Mouse (Mus musculus) forebrain, embryonic 13.5 days (tissue): ENCODE data around the gene Rps27l. TPM values are rescaled to one million over a fixed set of nuclear protein-coding genes. Genes with fewer than 3 reads are reported as not detected.

ENCODE experiments used
- ATAC-seq: fragments of 200-750 bp; cut with Nextera tagmentation; 2 replicates; pipeline ENCODE4 v1.8.0; 2017
- H3K27ac ChIP-seq: fragments of 300-500 bp; sonication (generic); 2 replicates; pipeline ENCODE4 v1.5.1; 2015; ENCODE audit warnings: inconsistent platforms, mild to moderate bottlenecking, moderate library complexity
- H3K27me3 ChIP-seq: fragments of 300-500 bp; sonication (generic); 2 replicates; pipeline ENCODE4 v1.6.1; 2015; ENCODE audit warnings: mild to moderate bottlenecking, inconsistent platforms
- H3K36me3 ChIP-seq: fragments of 300-500 bp; sonication (generic); 2 replicates; pipeline ENCODE4 v1.6.1; 2015; ENCODE audit warnings: mild to moderate bottlenecking, inconsistent platforms; ENCODE audit not compliant: poor library complexity, severe bottlenecking
- H3K4me1 ChIP-seq: fragments of 300-500 bp; sonication (generic); 2 replicates; pipeline ENCODE4 v1.6.1; 2015; ENCODE audit warnings: inconsistent platforms
- H3K4me2 ChIP-seq: fragments of 300-500 bp; sonication (generic); 2 replicates; pipeline ENCODE4 v1.6.1; 2015; ENCODE audit warnings: inconsistent platforms, mild to moderate bottlenecking, moderate library complexity
- H3K4me3 ChIP-seq: fragments of 300-500 bp; sonication (generic); 2 replicates; pipeline ENCODE4 v1.5.1; 2015; ENCODE audit warnings: mild to moderate bottlenecking, inconsistent platforms
- H3K9ac ChIP-seq: fragments of 300-500 bp; sonication (generic); 2 replicates; pipeline ENCODE4 v1.6.1; 2015; ENCODE audit warnings: mild to moderate bottlenecking, inconsistent platforms
- H3K9me3 ChIP-seq: fragments of 300-500 bp; sonication (generic); replicated peaks from 2 replicates; pipeline ENCODE4 v1.6.1; 2016; ENCODE audit warnings: inconsistent platforms
- WGBS: fragments of 180-500 bp; shearing (Covaris S2); methylation state at CpG from one replicate; pipeline ENCODE4 v1.1.7; 2015; 5-methylcytosine and 5-hydroxymethylcytosine counted together
- polyA plus RNA-seq: library from polyadenylated mRNA; unstranded; fragments of >200 nt; fragmentation: Nextera tagmentation; extraction: Ambion mirVana; gene quantifications from 2 replicates; pipeline ENCODE4 v1.2.1, GENCODE M21; 2015

Gene Rps27l
- 470 and 585 TPM in 2 replicates for polyA plus RNA-seq

GRCm38 (mm10) chr9:66945647-66946641 lies at the start of gene Rps27l:
Gene Rps27l, plus strand, starts transcription at chr9:66946086.
- Histone ChIP-seq H3K4me1 (peaks cover 15% of the 10 kb centered on the region), H3K27me3 (no peaks in the 10 kb centered on the region), H3K9me3 (no peaks in the 10 kb centered on the region), H3K27ac (peak within 1 kb of the TSS; percentile 82), H3K4me2 (peak within 1 kb of the TSS; percentile 91), H3K36me3 (peaks cover 12% of the 10 kb centered on the region; the same call in 1 of the 2 replicates), H3K4me3 (peak within 1 kb of the TSS; percentile 95), H3K9ac (peak within 1 kb of the TSS; percentile 92)
- WGBS, result under 1% methylated on average over 77 of the region's 77 CpGs
- ATAC-seq, result peak; percentile 99

GRCm38 (mm10) chr9:66896951-66897350 lies 48.9 kb upstream of the Rps27l start:
- WGBS, result 66% methylated on average over 6 of the region's 6 CpGs

GRCm38 (mm10) chr9:66897851-66898250 lies 48.0 kb upstream of the Rps27l start:
- H3K27me3 ChIP-seq, result no peaks in the 10 kb centered on the region
- H3K9me3 ChIP-seq, result no peaks in the 10 kb centered on the region
- H3K27ac ChIP-seq, result no peak overlapping the region
- 72% methylated on average over 6 of the region's 6 CpGs for WGBS
- H3K9ac ChIP-seq, result no peak overlapping the region
- H3K4me1 ChIP-seq, result peaks cover 8% of the 10 kb centered on the region; the same call in 1 of the 2 replicates
- H3K4me3 ChIP-seq, result no peak overlapping the region
- H3K36me3 ChIP-seq, result 0 out of 2 replicates have a peak, but pooled peaks cover 2% of the 10 kb centered on the region
- H3K4me2 ChIP-seq, result no peak overlapping the region
- ATAC-seq, result no peak

More at GRCm38 (mm10) chr9:66896951-66897350, 48.9 kb upstream of the Rps27l start:
- Histone ChIP-seq H3K27ac (no peak overlapping the region), H3K4me1 (peaks cover 8% of the 10 kb centered on the region; the same call in 1 of the 2 replicates), H3K9me3 (no peaks in the 10 kb centered on the region), H3K36me3 (0 out of 2 replicates have a peak, but pooled peaks cover 2% of the 10 kb centered on the region), H3K4me2 (no peak overlapping the region), H3K9ac (no peak overlapping the region), H3K4me3 (no peak overlapping the region), H3K27me3 (no peaks in the 10 kb centered on the region)
- no peak for ATAC-seq

- no peak for ATAC-seq
- H3K36me3 ChIP-seq, result 0 out of 2 replicates have a peak, but pooled peaks cover 2% of the 10 kb centered on the region
- no peak overlapping the region for H3K9ac ChIP-seq
- H3K4me3 ChIP-seq, result no peak overlapping the region
- H3K9me3 ChIP-seq, result no peaks in the 10 kb centered on the region
- no peaks in the 10 kb centered on the region for H3K27me3 ChIP-seq
- WGBS, result 73% methylated on average over 2 of the region's 2 CpGs
- H3K4me1 ChIP-seq, result peaks cover 13% of the 10 kb centered on the region; the same call in 1 of the 2 replicates
- no peak overlapping the region for H3K27ac ChIP-seq
- H3K4me2 ChIP-seq, result no peak overlapping the region
Measured at GRCm38 (mm10) chr9:66899072-66899471, 46.8 kb upstream of the Rps27l start.

GRCm38 (mm10) chr9:66899526-66899925 lies 46.4 kb upstream of the Rps27l start:
- Histone ChIP-seq H3K4me1 (peaks cover 13% of the 10 kb centered on the region; the same call in 1 of the 2 replicates), H3K4me3 (no peak overlapping the region), H3K4me2 (no peak overlapping the region), H3K36me3 (0 out of 2 replicates have a peak, but pooled peaks cover 2% of the 10 kb centered on the region), H3K9me3 (no peaks in the 10 kb centered on the region), H3K27ac (no peak overlapping the region), H3K27me3 (no peaks in the 10 kb centered on the region), H3K9ac (no peak overlapping the region)
- 68% methylated on average over 4 of the region's 4 CpGs for WGBS
- ATAC-seq, result no peak

GRCm38 (mm10) chr9:66905990-66906389 lies 39.9 kb upstream of the Rps27l start:
- Histone ChIP-seq H3K27me3 (no peaks in the 10 kb centered on the region), H3K4me2 (no peak overlapping the region), H3K9ac (no peak overlapping the region), H3K27ac (no peak overlapping the region), H3K4me3 (no peak overlapping the region), H3K4me1 (peaks cover 36% of the 10 kb centered on the region), H3K9me3 (no peaks in the 10 kb centered on the region), H3K36me3 (no peaks in the 10 kb centered on the region)
- 0 out of 2 replicates have a peak, but pooled peaks have one; percentile 19 for ATAC-seq
- 61% methylated on average over 9 of the region's 9 CpGs for WGBS

- H3K27ac ChIP-seq, result no peak overlapping the region
- WGBS, result 92% methylated on average over 8 of the region's 8 CpGs
- ATAC-seq, result no peak
- H3K4me1 ChIP-seq, result peaks cover 48% of the 10 kb centered on the region
- no peaks in the 10 kb centered on the region for H3K36me3 ChIP-seq
- no peaks in the 10 kb centered on the region for H3K9me3 ChIP-seq
- no peak overlapping the region for H3K9ac ChIP-seq
- no peaks in the 10 kb centered on the region for H3K27me3 ChIP-seq
- no peak overlapping the region for H3K4me2 ChIP-seq
- no peak overlapping the region for H3K4me3 ChIP-seq
Measured at GRCm38 (mm10) chr9:66907126-66907525, 38.8 kb upstream of the Rps27l start.

- WGBS, result 93% methylated on average over 5 of the region's 5 CpGs
- Histone ChIP-seq H3K9me3 (no peaks in the 10 kb centered on the region), H3K4me1 (peaks cover 55% of the 10 kb centered on the region), H3K27ac (no peak overlapping the region), H3K27me3 (no peaks in the 10 kb centered on the region), H3K36me3 (no peaks in the 10 kb centered on the region), H3K4me3 (no peak overlapping the region), H3K4me2 (no peak overlapping the region), H3K9ac (no peak overlapping the region)
- ATAC-seq, result no peak
Measured at GRCm38 (mm10) chr9:66907746-66908397, 38.0 kb upstream of the Rps27l start.

- H3K4me1 ChIP-seq, result peaks cover 65% of the 10 kb centered on the region
- no peak for ATAC-seq
- no peaks in the 10 kb centered on the region for H3K27me3 ChIP-seq
- whole genome bisulfite sequencing, result 91% methylated on average over 7 of the region's 7 CpGs
- H3K36me3 ChIP-seq, result no peaks in the 10 kb centered on the region
- H3K9ac ChIP-seq, result no peak overlapping the region
- H3K4me2 ChIP-seq, result no peak overlapping the region
- no peak overlapping the region for H3K27ac ChIP-seq
- no peak overlapping the region for H3K4me3 ChIP-seq
- no peaks in the 10 kb centered on the region for H3K9me3 ChIP-seq
Measured at GRCm38 (mm10) chr9:66909922-66910321, 36.0 kb upstream of the Rps27l start.

- Histone ChIP-seq H3K4me3 (no peak overlapping the region), H3K9ac (no peak overlapping the region), H3K27me3 (no peaks in the 10 kb centered on the region), H3K36me3 (no peaks in the 10 kb centered on the region), H3K4me1 (peaks cover 67% of the 10 kb centered on the region), H3K9me3 (no peaks in the 10 kb centered on the region), H3K27ac (no peak overlapping the region), H3K4me2 (no peak overlapping the region)
- WGBS, result 89% methylated on average over 5 of the region's 5 CpGs
- no peak for ATAC-seq
Measured at GRCm38 (mm10) chr9:66910677-66911076, 35.2 kb upstream of the Rps27l start.

GRCm38 (mm10) chr9:66912304-66912703 lies 33.6 kb upstream of the Rps27l start:
- H3K4me3 ChIP-seq, result no peak overlapping the region
- H3K4me1 ChIP-seq, result peaks cover 63% of the 10 kb centered on the region
- H3K27me3 ChIP-seq, result no peaks in the 10 kb centered on the region
- H3K9me3 ChIP-seq, result no peaks in the 10 kb centered on the region
- ATAC-seq, result peak; percentile 75
- H3K9ac ChIP-seq, result no peak overlapping the region
- no peaks in the 10 kb centered on the region for H3K36me3 ChIP-seq
- H3K27ac ChIP-seq, result peak overlapping the region; percentile 79
- peak overlapping the region; percentile 34 for H3K4me2 ChIP-seq
